Mouse (Mus musculus) brain, adult 10 weeks (tissue): ENCODE data around the gene Neurl1a. TPM values are rescaled to one million over a fixed set of nuclear protein-coding genes. Genes with fewer than 3 reads are reported as not detected.

ENCODE experiments used
- polyA plus RNA-seq: library from polyadenylated mRNA; stranded (reverse); fragments of 350-450 nt; fragmentation: Illumina TruSeq; extraction: RNeasy Lipid Tissue Mini Kit (QIAGEN cat#74804); gene quantifications from one replicate; pipeline ENCODE4 v1.2.3, GENCODE M21; 2015; ENCODE audit warnings: low read depth, low replicate concordance

Neurl1a gene
- polyA plus RNA-seq = 106 TPM

GRCm38 (mm10) chr19:47178431-47179271 is at the start of gene Neurl1a:
TSS of gene Neurl1a (plus strand) at chr19:47178820.

GRCm38 (mm10) chr19:47137771-47138421 is 40.7 kb upstream of the Neurl1a start, which contains the start of gene Calhm2:
TSS of gene Calhm2 (minus strand) at chr19:47138294.

GRCm38 (mm10) chr19:47144154-47144553 is 34.5 kb upstream of the Neurl1a start, which contains the start of gene Calhm1:
TSS of gene Calhm1 (minus strand) at chr19:47144254.

GRCm38 (mm10) chr19:47157664-47158063 is 21.0 kb upstream of the Neurl1a start, which contains the start of gene Calhm3:
TSS of gene Calhm3 (minus strand) at chr19:47157764.

Other genes with a start within 250 kb of the Neurl1a start
- 143 TPM for gene Ina, start 164.1 kb upstream of the Neurl1a start, polyA plus RNA-seq
- gene Nt5c2, start 163.7 kb upstream of the Neurl1a start, polyA plus RNA-seq = 56.7 TPM
- gene Pcgf6, start 127.9 kb upstream of the Neurl1a start, polyA plus RNA-seq = 18.7 TPM
- gene Taf5, start 111.1 kb upstream of the Neurl1a start, polyA plus RNA-seq = 4.7 TPM
- gene Usmg5, start 88.2 kb upstream of the Neurl1a start, polyA plus RNA-seq = 1,882 TPM
- gene Pdcd11, start 88.1 kb upstream of the Neurl1a start, polyA plus RNA-seq = 8.5 TPM
- 3.9 TPM for gene Calhm2, start 40.5 kb upstream of the Neurl1a start, polyA plus RNA-seq
- not detected for gene Calhm1, start 34.6 kb upstream of the Neurl1a start, polyA plus RNA-seq
- gene Calhm3, start 21.1 kb upstream of the Neurl1a start, polyA plus RNA-seq = not detected